Mouse (Mus musculus): ENCODE data around the gene Cyp4f14. TPM values are rescaled to one million over a fixed set of nuclear protein-coding genes. Genes with fewer than 3 reads are reported as not detected.

The Cyp4f14 gene
- not detected in 2 replicates for polyA plus RNA-seq (2016; fragmentation: Nextera tagmentation; extraction: Ambion mirVana)

DNA sequence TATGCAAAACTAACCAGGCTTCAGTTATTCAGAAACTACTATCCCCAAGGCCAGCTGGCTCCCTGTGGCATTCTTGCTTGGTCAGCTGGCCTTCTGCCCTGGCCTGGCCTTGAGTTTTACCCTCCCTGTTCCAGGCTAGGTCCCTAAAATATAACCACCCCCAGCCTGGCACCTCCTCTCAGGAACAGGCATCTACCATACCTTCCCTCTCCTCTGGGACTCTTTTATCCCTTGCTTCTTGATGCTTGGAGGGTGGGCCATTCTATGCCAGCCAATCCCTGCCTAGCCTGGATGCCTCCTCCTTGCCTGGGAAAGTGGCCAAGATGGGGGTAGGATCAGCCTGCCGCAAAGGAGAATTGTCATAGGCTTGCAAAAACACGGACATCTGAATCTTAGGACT, at the start of gene Cyp4f14:
Gene Cyp4f14 (minus strand): TSS at position 212 of the 400 bp plus-strand sequence.
- 53% methylated on average over 2 of the region's 2 CpGs for WGBS
- Histone ChIP-seq H3K4me1 (replicated peaks) (no peaks in the 10 kb centered on the region), H3K4me2 (no peak within 1 kb of the TSS), H3K9me3 (replicated peaks) (peaks cover 6% of the 10 kb centered on the region; the same call in 1 of the 2 replicates), H3K27me3 (replicated peaks) (peaks cover 18% of the 10 kb centered on the region), H3K4me3 (no peak within 1 kb of the TSS), H3K36me3 (no peaks in the 10 kb centered on the region), H3K27ac (ENCODE audit: poor library complexity, severe bottlenecking) (no peak within 1 kb of the TSS), H3K9ac (no peak within 1 kb of the TSS)
- no peak for ATAC-seq (ENCODE audit: insufficient number of reproducible peaks, low FRiP score)

DNA sequence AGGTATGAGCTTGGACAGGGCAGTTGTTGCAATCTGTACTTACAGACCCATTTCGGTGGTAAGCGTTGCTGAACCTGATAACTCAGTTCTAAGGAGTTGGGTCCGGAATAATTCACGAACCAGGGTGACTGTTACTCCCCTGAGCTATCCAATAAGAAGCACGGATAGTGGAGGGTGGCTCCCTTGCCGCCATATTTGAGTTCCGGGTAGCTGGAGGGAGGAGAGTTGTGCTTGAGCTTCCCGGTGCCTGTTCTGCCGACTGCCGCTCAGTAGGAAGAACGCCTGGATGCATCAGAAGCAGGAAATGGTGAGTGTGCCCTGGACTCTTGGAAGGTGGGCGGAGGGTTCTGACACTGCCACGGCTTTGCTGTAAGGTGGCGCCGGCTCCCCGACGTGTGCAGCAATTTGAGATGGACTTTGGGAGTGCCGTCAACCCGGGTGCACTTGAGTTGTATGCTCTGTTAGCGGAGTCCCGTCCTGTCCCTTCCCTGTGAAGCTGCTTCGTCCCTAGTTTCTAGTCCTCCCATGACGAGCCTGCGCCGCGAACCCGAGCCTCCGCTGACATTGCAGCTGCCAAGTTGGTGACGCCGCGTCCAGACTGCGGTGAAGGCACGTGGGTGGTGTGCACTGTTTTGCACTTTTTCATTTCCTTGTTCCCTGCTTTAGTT, 48.6 kb upstream of the Cyp4f14 start, which contains the start of gene Zfp472:
Gene Zfp472 (plus strand): TSS at position 192 of the 668 bp plus-strand sequence.
- Histone ChIP-seq H3K4me1 (replicated peaks) (peaks cover 12% of the 10 kb centered on the region), H3K27me3 (replicated peaks) (no peaks in the 10 kb centered on the region), H3K9me3 (replicated peaks) (no peaks in the 10 kb centered on the region), H3K9ac (peak within 1 kb of the TSS; percentile 81), H3K36me3 (no peaks in the 10 kb centered on the region), H3K4me2 (peak within 1 kb of the TSS; percentile 84), H3K27ac (ENCODE audit: poor library complexity, severe bottlenecking) (peak within 1 kb of the TSS; percentile 89), H3K4me3 (peak within 1 kb of the TSS; percentile 87)
- ATAC-seq (ENCODE audit: insufficient number of reproducible peaks, low FRiP score), result peak; percentile 99
- WGBS, result 0% methylated on average over 33 of the region's 33 CpGs

- peak overlapping the region; percentile 87 for H3K4me3 ChIP-seq
- peaks cover 12% of the 10 kb centered on the region for H3K4me1 ChIP-seq (replicated peaks)
- H3K36me3 ChIP-seq, result no peaks in the 10 kb centered on the region
- H3K27me3 ChIP-seq (replicated peaks), result no peaks in the 10 kb centered on the region
- H3K27ac ChIP-seq (ENCODE audit: poor library complexity, severe bottlenecking), result peak overlapping the region; percentile 44
- H3K9me3 ChIP-seq (replicated peaks), result no peaks in the 10 kb centered on the region
- H3K4me2 ChIP-seq, result peak overlapping the region; percentile 84
- WGBS, result 0% methylated on average over 14 of the region's 14 CpGs
- peak; percentile 30; the same call in 1 of the 2 replicates for ATAC-seq (ENCODE audit: insufficient number of reproducible peaks, low FRiP score)
- H3K9ac ChIP-seq, result peak overlapping the region; percentile 81
These were observed 48.1 kb upstream of the Cyp4f14 start for GRCm38 (mm10) chr17:32965253-32965622.

DNA sequence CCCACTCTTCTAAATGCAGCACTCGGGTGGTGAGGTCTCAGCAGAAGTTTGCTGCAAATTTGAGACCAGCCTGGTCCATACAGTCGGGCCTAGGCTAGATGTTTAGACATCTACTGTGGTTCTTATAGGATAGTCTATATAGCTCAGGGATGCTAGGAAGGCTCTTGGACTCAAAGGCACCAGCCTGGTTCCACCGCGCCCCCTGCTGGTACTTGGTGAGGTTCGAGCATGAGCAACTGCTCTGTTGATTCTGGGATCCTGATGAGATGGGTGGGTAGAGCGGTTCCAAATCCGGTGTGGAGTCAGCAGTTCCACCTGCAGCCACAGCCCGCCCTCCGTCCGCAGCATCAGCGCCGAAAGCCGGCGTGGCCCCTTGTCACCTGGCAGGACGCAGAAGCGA, 34.3 kb upstream of the Cyp4f14 start:
- H3K4me1 ChIP-seq (replicated peaks), result peaks cover 8% of the 10 kb centered on the region
- no peaks in the 10 kb centered on the region for H3K36me3 ChIP-seq
- no peaks in the 10 kb centered on the region for H3K9me3 ChIP-seq (replicated peaks)
- peak overlapping the region; percentile 11; the same call in 1 of the 2 replicates for H3K4me2 ChIP-seq
- 26% methylated on average over 16 of the region's 16 CpGs for WGBS
- H3K27me3 ChIP-seq (replicated peaks), result no peaks in the 10 kb centered on the region; the same call in 1 of the 2 replicates
- ATAC-seq (ENCODE audit: insufficient number of reproducible peaks, low FRiP score), result no peak
- no peak overlapping the region for H3K9ac ChIP-seq
- H3K27ac ChIP-seq (ENCODE audit: poor library complexity, severe bottlenecking), result no peak overlapping the region
- H3K4me3 ChIP-seq, result no peak overlapping the region

GRCm38 (mm10) chr17:32951006-32951405, 33.9 kb upstream of the Cyp4f14 start:
- no peak overlapping the region for H3K9ac ChIP-seq
- WGBS, result 70% methylated on average over 11 of the region's 11 CpGs
- no peak for ATAC-seq (ENCODE audit: insufficient number of reproducible peaks, low FRiP score)

DNA sequence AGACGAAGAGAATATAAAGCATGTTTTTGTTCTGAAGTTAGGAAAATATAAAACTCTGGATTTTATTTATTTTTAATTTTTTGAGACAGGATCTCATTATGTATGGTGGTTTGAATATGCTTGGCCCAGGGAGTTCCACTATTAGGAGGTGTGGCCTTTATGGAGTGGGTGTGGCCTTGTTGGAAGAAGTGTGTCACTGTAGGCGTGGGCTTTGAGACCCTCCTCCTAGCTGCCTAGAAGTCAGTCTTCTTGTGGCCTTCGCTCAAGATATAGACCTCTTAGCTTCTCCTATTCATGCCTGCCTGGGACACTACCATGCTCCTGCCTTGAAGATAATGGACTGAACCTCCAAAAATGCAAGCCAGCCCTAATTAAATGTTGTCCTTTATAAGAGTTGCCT, 33.0 kb upstream of the Cyp4f14 start:
- Histone ChIP-seq H3K4me2 (no peak overlapping the region), H3K4me3 (no peak overlapping the region), H3K27me3 (replicated peaks) (no peaks in the 10 kb centered on the region; the same call in 1 of the 2 replicates), H3K27ac (ENCODE audit: poor library complexity, severe bottlenecking) (no peak overlapping the region), H3K9ac (no peak overlapping the region), H3K36me3 (0 out of 2 replicates have a peak, but pooled peaks cover 3% of the 10 kb centered on the region), H3K9me3 (replicated peaks) (no peaks in the 10 kb centered on the region), H3K4me1 (replicated peaks) (peaks cover 11% of the 10 kb centered on the region)
- no peak for ATAC-seq (ENCODE audit: insufficient number of reproducible peaks, low FRiP score)
- WGBS, result 85% methylated on average over 3 of the region's 3 CpGs

More at GRCm38 (mm10) chr17:32951006-32951405, 33.9 kb upstream of the Cyp4f14 start:
- H3K27me3 ChIP-seq (replicated peaks), result no peaks in the 10 kb centered on the region; the same call in 1 of the 2 replicates
- H3K9me3 ChIP-seq (replicated peaks), result no peaks in the 10 kb centered on the region
- H3K27ac ChIP-seq (ENCODE audit: poor library complexity, severe bottlenecking), result no peak overlapping the region
- H3K4me1 ChIP-seq (replicated peaks), result peaks cover 11% of the 10 kb centered on the region
- no peaks in the 10 kb centered on the region for H3K36me3 ChIP-seq
- H3K4me2 ChIP-seq, result no peak overlapping the region
- no peak overlapping the region for H3K4me3 ChIP-seq

- WGBS, result 27% methylated on average over 12 of the region's 12 CpGs
- H3K4me2 ChIP-seq, result peak within 1 kb of the TSS; percentile 88
- H3K27ac ChIP-seq (ENCODE audit: poor library complexity, severe bottlenecking), result peak within 1 kb of the TSS; percentile 58
- no peaks in the 10 kb centered on the region; the same call in 1 of the 2 replicates for H3K27me3 ChIP-seq (replicated peaks)
- no peaks in the 10 kb centered on the region for H3K9me3 ChIP-seq (replicated peaks)
- peak within 1 kb of the TSS; percentile 78 for H3K9ac ChIP-seq
- peak within 1 kb of the TSS; percentile 66 for H3K4me3 ChIP-seq
- H3K36me3 ChIP-seq, result 0 out of 2 replicates have a peak, but pooled peaks cover 3% of the 10 kb centered on the region
- H3K4me1 ChIP-seq (replicated peaks), result peaks cover 11% of the 10 kb centered on the region
- ATAC-seq (ENCODE audit: insufficient number of reproducible peaks, low FRiP score), result peak; percentile 94
These were observed 30.2 kb upstream of the Cyp4f14 start, which contains the start of gene Cyp4f13 for GRCm38 (mm10) chr17:32947215-32947914. Gene Cyp4f13 (minus strand): TSS chr17:32947402.

DNA sequence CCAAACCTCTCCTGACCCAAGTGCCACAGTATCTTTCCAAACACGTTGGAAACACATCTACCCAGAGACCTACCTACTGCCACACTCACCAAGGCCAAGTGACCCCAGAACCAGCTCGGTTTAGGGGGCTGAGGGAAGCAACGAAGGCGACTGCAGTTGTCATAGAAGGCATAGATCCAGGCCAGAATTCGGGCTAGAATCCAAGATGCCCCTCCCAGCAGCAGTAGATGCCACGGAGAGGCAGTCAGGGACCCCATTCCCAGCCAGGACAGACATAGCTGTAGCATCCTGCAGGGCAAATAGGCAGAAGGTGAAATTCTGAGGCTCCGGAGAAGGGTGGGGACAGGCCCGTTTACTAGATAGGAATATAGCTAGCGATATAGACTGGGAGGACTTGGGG, 29.6 kb upstream of the Cyp4f14 start:
- ATAC-seq (ENCODE audit: insufficient number of reproducible peaks, low FRiP score), result no peak
- 51% methylated on average over 9 of the region's 9 CpGs for WGBS
- Histone ChIP-seq H3K27me3 (replicated peaks) (no peaks in the 10 kb centered on the region), H3K36me3 (0 out of 2 replicates have a peak, but pooled peaks cover 3% of the 10 kb centered on the region), H3K4me3 (peak overlapping the region; percentile 66), H3K9me3 (replicated peaks) (no peaks in the 10 kb centered on the region), H3K9ac (peak overlapping the region; percentile 78), H3K4me2 (peak overlapping the region; percentile 88), H3K4me1 (replicated peaks) (peaks cover 11% of the 10 kb centered on the region), H3K27ac (ENCODE audit: poor library complexity, severe bottlenecking) (peak overlapping the region; percentile 58)

DNA sequence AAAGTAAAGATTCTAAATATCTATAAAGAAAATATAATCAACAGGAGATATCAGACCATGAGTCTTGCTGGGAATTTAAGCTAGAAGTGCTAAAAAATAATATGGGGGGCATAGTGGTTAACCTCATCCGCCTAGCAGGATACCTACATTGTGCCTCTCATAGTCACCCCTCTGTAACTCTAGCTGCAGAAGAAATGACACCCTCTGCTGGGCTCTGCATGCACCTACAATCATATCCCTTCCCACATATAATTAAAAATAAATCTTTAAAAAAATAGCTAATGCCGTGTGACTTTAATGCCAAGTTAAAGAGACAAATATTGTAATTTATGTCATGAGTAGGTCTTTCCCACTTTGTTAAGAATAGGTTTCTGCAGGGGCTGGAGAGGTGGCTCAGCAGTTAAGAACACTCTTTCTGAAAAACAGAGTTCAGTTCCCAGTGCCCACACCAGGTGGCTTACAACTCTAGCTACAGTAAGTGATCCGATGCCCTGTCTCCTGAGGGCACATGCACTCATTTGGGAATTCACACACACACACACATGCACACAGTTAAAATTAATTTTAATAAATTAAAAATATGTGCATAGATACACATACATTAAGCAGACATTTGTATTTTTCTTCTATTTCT, 27.4 kb upstream of the Cyp4f14 start:
- Histone ChIP-seq H3K9me3 (replicated peaks) (no peaks in the 10 kb centered on the region), H3K9ac (no peak overlapping the region), H3K27me3 (replicated peaks) (no peaks in the 10 kb centered on the region), H3K4me2 (no peak overlapping the region), H3K4me1 (replicated peaks) (peaks cover 11% of the 10 kb centered on the region), H3K27ac (ENCODE audit: poor library complexity, severe bottlenecking) (no peak overlapping the region), H3K36me3 (0 out of 2 replicates have a peak, but pooled peaks cover 3% of the 10 kb centered on the region), H3K4me3 (no peak overlapping the region)
- WGBS, result 64% methylated on average over 3 of the region's 3 CpGs
- ATAC-seq (ENCODE audit: insufficient number of reproducible peaks, low FRiP score), result no peak

DNA sequence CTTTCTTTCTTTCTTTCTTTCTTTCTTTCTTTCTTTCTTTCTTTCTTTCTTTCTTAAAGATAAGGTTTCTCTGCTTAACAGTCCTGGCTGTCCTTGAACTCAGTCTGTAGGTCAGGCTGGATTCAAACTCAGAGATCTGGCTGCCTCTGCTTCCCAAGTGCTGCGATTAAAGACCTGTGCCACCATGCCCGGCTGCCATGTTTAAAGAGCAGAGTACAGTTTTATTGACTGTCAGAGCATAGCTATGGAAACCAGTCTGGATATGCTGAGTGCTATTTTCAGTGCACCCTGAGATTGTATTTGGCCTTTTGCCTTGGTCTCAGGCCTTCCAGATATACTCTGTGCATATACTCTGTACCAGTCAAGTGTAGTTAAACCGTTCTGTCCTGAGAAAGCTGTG, 26.5 kb upstream of the Cyp4f14 start:
- Histone ChIP-seq H3K9me3 (replicated peaks) (no peaks in the 10 kb centered on the region), H3K9ac (no peak overlapping the region), H3K36me3 (0 out of 2 replicates have a peak, but pooled peaks cover 3% of the 10 kb centered on the region), H3K27me3 (replicated peaks) (no peaks in the 10 kb centered on the region), H3K27ac (ENCODE audit: poor library complexity, severe bottlenecking) (no peak overlapping the region), H3K4me2 (no peak overlapping the region), H3K4me3 (no peak overlapping the region), H3K4me1 (replicated peaks) (peaks cover 11% of the 10 kb centered on the region)
- 79% methylated on average over 3 of the region's 3 CpGs for WGBS
- no peak for ATAC-seq (ENCODE audit: insufficient number of reproducible peaks, low FRiP score)

DNA sequence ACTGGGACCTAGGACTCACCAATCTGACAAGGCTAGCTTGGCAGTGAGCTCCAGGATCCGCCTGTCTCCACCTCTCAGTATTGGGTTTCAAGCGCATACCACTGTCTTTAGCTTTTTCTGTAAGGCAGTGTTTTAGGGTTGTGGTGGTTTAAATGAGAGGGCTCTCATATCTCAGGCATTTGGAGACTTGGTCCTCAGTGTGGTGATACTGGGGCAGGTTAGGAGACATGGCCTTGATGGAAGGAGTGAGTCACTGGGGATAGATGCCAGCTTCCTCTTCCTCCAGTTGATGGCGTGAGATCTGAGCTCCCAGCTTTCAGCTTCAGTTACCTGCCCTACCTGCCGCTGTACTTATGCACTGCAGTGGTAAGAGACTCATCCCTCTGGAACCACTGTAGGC, 22.7 kb upstream of the Cyp4f14 start:
- no peak overlapping the region for H3K4me3 ChIP-seq
- no peak overlapping the region for H3K4me2 ChIP-seq
- 74% methylated on average over 4 of the region's 4 CpGs for WGBS
- no peak overlapping the region for H3K27ac ChIP-seq (ENCODE audit: poor library complexity, severe bottlenecking)
- no peak for ATAC-seq (ENCODE audit: insufficient number of reproducible peaks, low FRiP score)
- no peaks in the 10 kb centered on the region for H3K27me3 ChIP-seq (replicated peaks)
- no peaks in the 10 kb centered on the region for H3K9me3 ChIP-seq (replicated peaks)
- no peak overlapping the region for H3K9ac ChIP-seq
- H3K36me3 ChIP-seq, result no peaks in the 10 kb centered on the region
- no peaks in the 10 kb centered on the region for H3K4me1 ChIP-seq (replicated peaks)
